In genomic region chr12:98181729-98182128, GRCm38 (mm10) we compare ENCODE assay signal across 7 mouse cellular contexts.
DNase-seq lines count a peak whose midpoint lies in the region; ATAC-seq lines count a peak whose summit lies in the region.

No protein-coding gene starts in this region.

- no peak overlapping the region; the same call in 1 of the 2 replicates for H3K4me3 ChIP-seq in embryonic facial prominence, embryonic 11.5 days (ENCODE audit: low read depth, low read length)
- 0 out of 2 replicates have a peak overlapping the region, but pooled peaks have one; percentile 17 for H3K4me3 ChIP-seq in heart, embryonic 16.5 days (ENCODE audit: low read length)

- no peak overlapping the region for H3K9ac ChIP-seq in embryonic facial prominence, embryonic 11.5 days (replicated peaks; ENCODE audit: low read length)
- no peak overlapping the region for H3K9ac ChIP-seq in heart, embryonic 16.5 days (ENCODE audit: low read length)

- H3K36me3 ChIP-seq in embryonic facial prominence, embryonic 11.5 days (replicated peaks; ENCODE audit: control insufficient read depth, insufficient read depth, low read depth, low read length) = no peaks in the 10 kb centered on the region
- H3K36me3 ChIP-seq in heart, embryonic 16.5 days (ENCODE audit: control insufficient read depth, insufficient read depth) = no peaks in the 10 kb centered on the region

- no peaks in the 10 kb centered on the region for H3K27me3 ChIP-seq in embryonic facial prominence, embryonic 11.5 days (ENCODE audit: control insufficient read depth, insufficient read depth, low read length)
- no peaks in the 10 kb centered on the region; the same call in 1 of the 2 replicates for H3K27me3 ChIP-seq in heart, embryonic 16.5 days (ENCODE audit: control insufficient read depth, insufficient read depth, low read length)

- ATAC-seq in embryonic facial prominence, embryonic 11.5 days (replicated peaks; ENCODE audit: insufficient number of reproducible peaks, low FRiP score, low TSS enrichment, low read depth) = no peak
- no peak for ATAC-seq in heart, embryonic 16.5 days (replicated peaks; ENCODE audit: extremely low read depth, insufficient read depth, low FRiP score)

- DNase-seq in ES-CJ7 (ENCODE audit: low read depth, low spot score) (peak; percentile 70), WW6 (ENCODE audit: low read depth, low spot score) (peak; percentile 14)
- DNase-seq in embryonic facial prominence, embryonic 11.5 days (ENCODE audit: low spot score) = peak; percentile 87
- DNase-seq in large intestine, adult 2 months (ENCODE audit: low read depth, low spot score) = peak; percentile 6
- DNase-seq in lung, postnatal 10 days = peak; percentile 60
- peak; percentile 31 for DNase-seq in right cerebral cortex, postnatal 14 days

- no peak overlapping the region for H3K4me2 ChIP-seq in embryonic facial prominence, embryonic 11.5 days (ENCODE audit: low read depth, low read length)
- H3K4me2 ChIP-seq in heart, embryonic 16.5 days (ENCODE audit: low read depth, low read length) = peak overlapping the region; percentile 50

- no peaks in the 10 kb centered on the region for H3K4me1 ChIP-seq in embryonic facial prominence, embryonic 11.5 days (ENCODE audit: control insufficient read depth, insufficient read depth, low read length)
- no peaks in the 10 kb centered on the region for H3K4me1 ChIP-seq in heart, embryonic 16.5 days (ENCODE audit: control insufficient read depth, insufficient read depth, low read length)

- H3K27ac ChIP-seq in embryonic facial prominence, embryonic 11.5 days (replicated peaks; ENCODE audit: low read depth, low read length) = no peak overlapping the region
- no peak overlapping the region for H3K27ac ChIP-seq in heart, embryonic 16.5 days (ENCODE audit: low read length)

- WGBS in embryonic facial prominence, embryonic 11.5 days = 23% methylated on average over 9 of the region's 9 CpGs
- 19% methylated on average over 9 of the region's 9 CpGs for WGBS in heart, embryonic 16.5 days
- WGBS in large intestine, adult 2 months = 18% methylated on average over 9 of the region's 9 CpGs

- no peaks in the 10 kb centered on the region for H3K9me3 ChIP-seq in embryonic facial prominence, embryonic 11.5 days (replicated peaks; ENCODE audit: control insufficient read depth, low read length)
- no peaks in the 10 kb centered on the region for H3K9me3 ChIP-seq in heart, embryonic 16.5 days (replicated peaks; ENCODE audit: control insufficient read depth, low read length)

Comparison
In these comparisons a context has a peak if more than half of its experiments do, and no peak if none do; other contexts are left out.
1. DNase-seq: peak in every context shown above with its lines; median percentile 87 in embryonic facial prominence, embryonic 11.5 days; 70 in ES-CJ7; 60 in lung, postnatal 10 days; 31 in right cerebral cortex, postnatal 14 days; 14 in WW6; 6 in large intestine, adult 2 months.